Mouse (Mus musculus) cortical plate, adult 2 months (tissue): ENCODE data around the gene Smc3.

ENCODE experiments used
- CTCF ChIP-seq: fragments of 200-500 bp; IDR thresholded peaks from 2 replicates; pipeline ENCODE4 v1.5.1; 2011; ENCODE audit warnings: mild to moderate bottlenecking, control low read depth, low read length; ENCODE audit not compliant: insufficient read depth; ENCODE audit errors: extremely low read depth
- POLR2A ChIP-seq: fragments of 200-500 bp; IDR thresholded peaks from 2 replicates; pipeline ENCODE4 v1.6.1; 2011; ENCODE audit warnings: mild to moderate bottlenecking, low read length, control low read depth; ENCODE audit not compliant: insufficient read depth; ENCODE audit errors: extremely low read depth

GRCm38 (mm10) chr19:53571056-53571455 lies 29.1 kb upstream of the Smc3 start:
- TF ChIP-seq CTCF (no peak), POLR2A (no peak)
